Mouse (Mus musculus) kidney, adult 2 months (tissue): ENCODE measurements at regions not wholly inside any gene's neighbourhood (a gene's known extent, or its start where the extent isn't known, plus 50 kb on each side); places are given as distances from the start of the nearest gene placed in this dataset.
A peak's percentile ranks its signal among the peaks of the same experiment; 100 is the strongest.

ENCODE experiments used
- DNase-seq: peaks from one replicate; pipeline ENCODE4 v3.0.0; 2021
- H3K27ac ChIP-seq: fragments of 200-500 bp; 2 replicates; pipeline ENCODE4 v1.5.1; 2012; ENCODE audit warnings: low read depth, low read length, control low read depth, inconsistent platforms; ENCODE audit not compliant: insufficient read depth
- H3K27me3 ChIP-seq: fragments of 200-500 bp; replicated peaks from 2 replicates; pipeline ENCODE4 v1.6.1; 2012; ENCODE audit warnings: mild to moderate bottlenecking, moderate library complexity, low read length, inconsistent platforms; ENCODE audit not compliant: control insufficient read depth, insufficient read depth
- H3K36me3 ChIP-seq: fragments of 200-500 bp; 2 replicates; pipeline ENCODE4 v1.6.1; 2012; ENCODE audit warnings: mild to moderate bottlenecking, moderate library complexity, low read length, inconsistent platforms; ENCODE audit not compliant: control insufficient read depth, insufficient read depth
- H3K4me1 ChIP-seq: fragments of 200-500 bp; 2 replicates; pipeline ENCODE4 v1.6.1; 2011; ENCODE audit warnings: low read length; ENCODE audit not compliant: control insufficient read depth, insufficient read depth
- H3K4me3 ChIP-seq: fragments of 200-500 bp; 2 replicates; pipeline ENCODE4 v1.5.1; 2011; ENCODE audit warnings: mild to moderate bottlenecking, low read depth, low read length, control low read depth; ENCODE audit not compliant: insufficient read depth
- CTCF ChIP-seq: fragments of 200-500 bp; conservative IDR thresholded peaks from 2 replicates; pipeline ENCODE4 v1.5.1; 2011; ENCODE audit warnings: low read depth, mild to moderate bottlenecking, control low read depth, low read length, moderate library complexity, mixed read lengths; ENCODE audit not compliant: insufficient read depth, insufficient read length
- POLR2A ChIP-seq: fragments of 200-500 bp; IDR thresholded peaks from one replicate; pipeline ENCODE4 v1.6.1; 2011; ENCODE audit warnings: low read depth, low read length, control low read depth
- WGBS: fragments of 180-500 bp; shearing (Covaris S2); methylation state at CpG from one replicate; pipeline ENCODE4 v1.1.7; 2018; 5-methylcytosine and 5-hydroxymethylcytosine counted together

- WGBS = 62% methylated on average over 4 of the region's 4 CpGs
- Histone ChIP-seq H3K27ac (no peak overlapping the region), H3K4me3 (no peak overlapping the region), H3K27me3 (no peaks in the 10 kb centered on the region), H3K4me1 (no peaks in the 10 kb centered on the region), H3K36me3 (no peaks in the 10 kb centered on the region)
- no peak for DNase-seq
- TF ChIP-seq POLR2A (no peak), CTCF (no peak)
Measured at GRCm38 (mm10) chr15:7537858-7538257, 139.7 kb upstream of the Egflam start.

- 67% methylated on average over 2 of the region's 2 CpGs for WGBS
- H3K4me1 ChIP-seq = no peaks in the 10 kb centered on the region
Measured at GRCm38 (mm10) chr15:7553190-7553895, 155.1 kb upstream of the Egflam start.

GRCm38 (mm10) chr15:7554433-7554832, 156.2 kb upstream of the Egflam start:
- no peaks in the 10 kb centered on the region for H3K4me1 ChIP-seq
- no peak overlapping the region for H3K4me3 ChIP-seq
- no peak for TF ChIP-seq POLR2A
- no peak for TF ChIP-seq CTCF
- H3K27me3 ChIP-seq = no peaks in the 10 kb centered on the region
- WGBS = 62% methylated on average over 3 of the region's 3 CpGs
- no peak for DNase-seq
- no peak overlapping the region for H3K27ac ChIP-seq
- H3K36me3 ChIP-seq = no peaks in the 10 kb centered on the region

More at GRCm38 (mm10) chr15:7553190-7553895, 155.1 kb upstream of the Egflam start:
- Histone ChIP-seq H3K27me3 (no peaks in the 10 kb centered on the region), H3K4me3 (no peak overlapping the region), H3K27ac (no peak overlapping the region), H3K36me3 (no peaks in the 10 kb centered on the region)
- no peak for DNase-seq
- TF ChIP-seq CTCF (no peak), POLR2A (no peak)

GRCm38 (mm10) chr15:7563279-7563678, 165.1 kb upstream of the Egflam start:
- H3K36me3 ChIP-seq = no peaks in the 10 kb centered on the region
- TF ChIP-seq CTCF (no peak), POLR2A (no peak)
- WGBS = 79% methylated on average over 4 of the region's 4 CpGs
- H3K27ac ChIP-seq = no peak overlapping the region
- no peak overlapping the region for H3K4me3 ChIP-seq
- no peak for DNase-seq
- H3K4me1 ChIP-seq = no peaks in the 10 kb centered on the region
- no peaks in the 10 kb centered on the region for H3K27me3 ChIP-seq

GRCm38 (mm10) chr15:7563726-7564125, 165.5 kb upstream of the Egflam start:
- DNase-seq = peak; percentile 2
- Histone ChIP-seq H3K4me1 (no peaks in the 10 kb centered on the region), H3K36me3 (no peaks in the 10 kb centered on the region), H3K27ac (no peak overlapping the region), H3K27me3 (no peaks in the 10 kb centered on the region), H3K4me3 (no peak overlapping the region)
- WGBS = 87% methylated on average over 9 of the region's 9 CpGs
- TF ChIP-seq POLR2A (no peak), CTCF (no peak)

GRCm38 (mm10) chr15:7572221-7572620, 174.0 kb upstream of the Egflam start:
- TF ChIP-seq CTCF (no peak), POLR2A (no peak)
- Histone ChIP-seq H3K4me3 (no peak overlapping the region), H3K36me3 (no peaks in the 10 kb centered on the region), H3K27me3 (no peaks in the 10 kb centered on the region), H3K27ac (no peak overlapping the region), H3K4me1 (no peaks in the 10 kb centered on the region)
- DNase-seq = no peak
- 84% methylated on average over 1 of the region's 1 CpGs for whole genome bisulfite sequencing

- Histone ChIP-seq H3K4me3 (no peak overlapping the region), H3K36me3 (no peaks in the 10 kb centered on the region), H3K4me1 (no peaks in the 10 kb centered on the region), H3K27ac (no peak overlapping the region), H3K27me3 (no peaks in the 10 kb centered on the region)
- no peak for DNase-seq
- no peak for TF ChIP-seq CTCF
- TF ChIP-seq POLR2A = no peak
- 88% methylated on average over 3 of the region's 3 CpGs for WGBS
Measured at GRCm38 (mm10) chr15:7574264-7574663, 176.1 kb upstream of the Egflam start.
